Mouse (Mus musculus) left cerebral cortex, adult 18-20 months (tissue): Measurements from ENCODE around the gene Tbc1d20. TPM values are rescaled to one million over a fixed set of nuclear protein-coding genes. Genes with fewer than 3 reads are reported as not detected.
A peak's percentile ranks its signal among the peaks of the same experiment; 100 is the strongest.
"Not testable (repeated sequence)": the region's sequence is repeated elsewhere in the genome, so short reads cannot be mapped to it uniquely, and the experiment has no call there.

Experiments used
- DNase-seq, 2 experiments: peaks; one replicate each; pipeline ENCODE4 v3.0.0; 2021 to 2022; ENCODE audit warnings: low spot score in 2 of 2, mixed read lengths in 1 of 2
- long read RNA-seq, 2 experiments: library from polyadenylated mRNA; stranded (forward); transcript quantifications; one replicate each; pipeline ENCODE4 v2.0.0; 2021
- total RNA-seq, 2 experiments: library from RNA; stranded (reverse); gene quantifications; 2 replicates each; pipeline ENCODE4 v1.2.3; 2021

Gene Tbc1d20
- total RNA-seq, result 10 to 100 TPM; 49.2 to 52.6 TPM
- long read RNA-seq, experiment 1, transcript Tbc1d20-201 (8 exons, 3,386 nt), result major isoform, 43 of 66 reads
- long read RNA-seq, experiment 1, partial matches to known transcripts, result 13 of 66 reads
- long read RNA-seq, experiment 1, other reads (novel, unspliced or antisense), result 9 of 66 reads
- long read RNA-seq, experiment 2, transcript Tbc1d20-201 (8 exons, 3,386 nt), result major isoform, 20 of 33 reads
- long read RNA-seq, experiment 2, partial matches to known transcripts, result 5 of 33 reads
- long read RNA-seq, experiment 2, other reads (novel, unspliced or antisense), result 7 of 33 reads

DNA sequence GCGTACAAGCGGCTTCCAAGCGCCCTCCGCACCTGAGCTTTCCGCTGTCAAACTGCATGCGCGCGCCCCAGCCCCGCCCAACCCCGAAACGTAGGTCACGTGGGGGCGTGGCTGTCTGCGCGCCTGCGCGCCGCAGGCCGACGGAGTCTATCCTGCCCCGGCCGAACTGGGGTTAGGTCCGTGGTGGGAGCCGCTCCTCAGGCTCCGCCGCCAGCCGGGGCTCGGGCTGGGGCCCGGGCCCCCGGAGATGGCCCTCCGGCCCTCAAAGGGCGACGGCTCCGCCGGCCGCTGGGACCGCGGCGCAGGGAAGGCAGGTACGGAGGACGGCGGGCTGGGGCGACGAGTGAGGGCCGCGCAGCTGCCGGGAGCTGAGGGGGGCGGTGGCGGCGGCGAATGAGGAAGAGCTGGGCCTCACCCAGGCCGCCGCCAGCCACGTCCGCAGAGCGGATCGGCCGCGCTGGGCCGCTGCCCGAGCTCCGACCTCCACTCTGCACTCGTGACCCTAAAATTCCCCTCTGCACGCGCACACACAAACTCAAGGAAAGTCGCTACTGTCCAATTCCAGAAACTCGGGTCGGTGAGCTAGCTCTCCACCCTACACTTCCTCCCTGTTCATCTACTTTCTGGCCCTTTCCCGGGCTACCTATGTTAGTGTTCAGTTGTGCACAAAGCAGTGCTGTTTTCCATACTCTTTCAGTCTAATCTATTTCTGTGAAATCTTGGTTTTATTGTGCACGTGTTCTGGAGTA is at the start of gene Tbc1d20:
Gene Tbc1d20, plus strand, starts transcription at position 102 of the 749 bp plus-strand sequence.
- peak; percentile 89 to 91 for DNase-seq

GRCm38 (mm10) chr2:152247213-152247612 is 46.4 kb upstream of the Tbc1d20 start:
- no peak for DNase-seq

DNA sequence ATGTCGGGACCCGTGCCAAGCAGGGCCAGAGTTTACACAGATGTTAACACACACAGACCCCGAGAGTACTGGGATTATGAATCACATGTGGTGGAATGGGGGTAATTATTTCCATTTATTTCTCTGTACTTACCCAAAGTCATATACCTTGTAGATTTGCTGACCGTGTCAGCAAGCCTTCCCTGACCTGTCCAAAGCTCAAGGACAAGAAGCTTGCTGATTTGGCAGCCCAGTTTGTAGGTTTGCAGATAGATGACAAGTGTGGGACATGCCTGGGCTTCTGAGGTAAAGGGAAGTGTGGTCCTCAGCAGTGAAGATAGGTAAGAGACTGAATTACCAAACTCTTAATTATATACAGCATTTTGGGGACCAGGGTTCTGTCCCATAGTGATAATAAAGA is 43.1 kb upstream of the Tbc1d20 start:
- no peak for DNase-seq

DNA sequence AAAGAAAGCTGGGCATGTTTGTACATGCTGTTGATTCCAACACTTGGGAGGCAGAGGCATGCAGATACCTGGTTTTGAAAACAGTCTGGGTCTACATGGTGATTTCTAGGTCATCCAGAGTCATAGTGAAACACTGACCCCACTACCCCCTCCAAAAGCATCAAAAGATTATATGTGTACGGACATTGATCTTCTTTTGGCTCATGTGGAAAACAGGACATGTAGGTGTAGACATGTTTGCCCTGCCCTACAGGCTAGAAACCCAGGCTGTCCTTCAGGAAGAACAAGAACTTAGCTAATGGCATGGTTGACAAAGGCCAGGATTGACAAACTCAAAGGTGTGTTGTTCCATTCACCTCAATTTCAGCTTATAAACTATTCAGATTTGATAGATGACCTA is 33.9 kb upstream of the Tbc1d20 start:
- DNase-seq, result no peak

GRCm38 (mm10) chr2:152273639-152274038 is 20.0 kb upstream of the Tbc1d20 start:
- no peak for DNase-seq

DNA sequence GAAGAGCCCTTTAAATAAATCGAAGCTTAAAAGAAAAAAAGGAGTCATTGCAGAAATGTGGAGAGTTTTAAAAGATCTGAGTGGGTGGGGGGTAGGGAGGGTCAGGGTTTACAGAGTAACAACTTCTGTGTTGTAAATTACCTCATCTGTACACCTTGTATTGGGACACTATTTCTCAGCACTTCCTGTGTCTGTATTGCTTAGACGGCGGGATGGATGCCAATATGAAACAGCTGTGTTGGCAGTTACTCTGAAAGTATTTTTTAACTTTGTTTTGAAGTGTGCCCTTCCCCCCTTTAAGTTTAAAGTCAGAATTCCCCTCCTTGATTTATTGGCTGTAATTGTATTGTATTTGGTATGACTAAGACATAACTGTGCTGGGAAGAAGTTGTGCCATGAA is 12.2 kb upstream of the Tbc1d20 start:
- DNase-seq, result no peak

GRCm38 (mm10) chr2:152287560-152287959 is 6.1 kb upstream of the Tbc1d20 start:
- no peak for DNase-seq

DNA sequence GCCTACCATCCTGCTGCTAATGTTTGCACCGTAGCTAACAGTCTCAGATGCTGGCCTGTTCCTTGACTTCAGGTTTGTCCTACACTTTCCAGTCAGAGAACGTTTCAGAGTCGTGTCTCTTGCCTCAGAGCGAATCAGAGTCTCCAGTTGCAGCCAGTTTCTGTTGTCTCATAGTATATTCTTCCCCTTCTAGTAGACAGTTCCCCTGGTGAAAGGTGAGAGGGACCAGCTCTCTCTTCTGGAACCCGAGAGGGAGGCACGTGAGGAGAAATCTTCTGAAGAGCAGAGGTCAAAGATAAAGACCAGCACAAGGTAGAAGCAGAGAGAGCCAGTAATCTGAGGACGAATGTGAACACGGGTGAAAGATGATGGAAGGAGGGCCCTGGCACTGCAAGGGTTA is 5.6 kb upstream of the Tbc1d20 start:
- no peak for DNase-seq

DNA sequence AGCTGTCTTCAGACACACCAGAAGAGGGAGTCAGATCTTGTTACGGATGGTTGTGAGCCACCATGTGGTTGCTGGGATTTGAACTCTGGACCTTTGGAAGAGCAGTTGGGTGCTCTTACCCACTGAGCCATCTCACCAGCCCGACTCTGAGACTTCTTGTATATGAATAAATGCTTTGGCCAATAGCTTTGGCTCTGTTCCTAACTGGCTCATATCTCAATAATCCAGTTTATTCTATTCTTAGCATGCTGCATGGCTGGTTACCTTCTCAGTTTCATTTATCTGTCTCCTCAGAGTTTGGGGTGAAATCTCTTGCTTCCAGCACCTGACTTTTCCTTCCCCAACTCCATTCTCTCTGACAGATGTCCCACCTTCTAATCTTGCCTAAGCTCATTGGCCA is 4.0 kb upstream of the Tbc1d20 start:
- not testable (repeated sequence) for DNase-seq

- no peak for DNase-seq
Observed at GRCm38 (mm10) chr2:152292475-152292874, 1.2 kb upstream of the Tbc1d20 start.

DNA sequence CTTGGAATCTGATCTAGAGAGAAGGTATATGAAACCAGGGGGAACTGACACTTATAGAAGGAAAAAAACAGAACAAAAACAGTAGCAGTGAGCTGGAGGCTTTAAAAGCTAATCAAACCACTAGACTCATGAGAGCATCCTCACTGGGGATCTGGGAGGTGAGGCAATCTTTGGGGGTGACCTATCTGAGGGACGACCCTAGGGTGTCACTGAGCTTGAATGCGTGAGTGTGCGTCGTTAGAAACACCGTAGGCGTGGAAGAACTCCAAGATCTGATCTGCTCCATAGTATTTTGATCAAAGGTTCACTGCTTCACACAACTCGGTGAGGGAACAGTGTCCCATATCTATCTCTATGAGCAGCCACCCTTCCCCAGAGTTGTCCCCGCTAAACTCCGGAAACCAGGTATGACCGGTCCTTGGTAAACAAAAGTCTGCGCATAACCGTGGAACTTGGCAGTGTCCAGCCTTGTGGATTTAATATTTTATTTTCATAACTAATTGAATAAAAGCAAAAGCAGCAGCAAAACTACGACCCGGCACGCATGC is 375 bp upstream of the Tbc1d20 start:
- no peak for DNase-seq

- DNase-seq, result no peak
Observed at GRCm38 (mm10) chr2:152294541-152294940, 913 bp downstream of the Tbc1d20 start.

- peak; percentile 18 to 42 for DNase-seq
Observed at GRCm38 (mm10) chr2:152302862-152303261, 9.2 kb downstream of the Tbc1d20 start.

DNA sequence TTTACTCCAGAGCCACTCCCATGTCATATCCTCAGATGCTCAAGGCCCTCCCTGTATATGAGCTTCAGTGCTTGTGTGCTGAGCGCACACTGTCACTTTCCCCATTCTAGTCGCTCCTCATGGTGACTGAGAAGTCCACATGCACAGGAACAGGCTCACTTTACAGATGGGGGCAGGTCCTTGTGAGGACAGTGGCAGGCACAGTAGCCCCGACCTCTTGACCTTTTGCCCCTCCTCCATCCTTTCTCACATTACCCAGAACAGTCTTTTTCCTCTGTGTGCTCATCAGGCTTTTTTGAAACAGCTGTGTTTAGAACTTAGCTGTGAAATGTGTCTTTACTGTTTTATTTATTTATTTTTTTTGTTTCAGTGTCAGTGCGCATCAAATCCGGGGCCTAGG is 10.2 kb downstream of the Tbc1d20 start:
- DNase-seq, result no peak

DNA sequence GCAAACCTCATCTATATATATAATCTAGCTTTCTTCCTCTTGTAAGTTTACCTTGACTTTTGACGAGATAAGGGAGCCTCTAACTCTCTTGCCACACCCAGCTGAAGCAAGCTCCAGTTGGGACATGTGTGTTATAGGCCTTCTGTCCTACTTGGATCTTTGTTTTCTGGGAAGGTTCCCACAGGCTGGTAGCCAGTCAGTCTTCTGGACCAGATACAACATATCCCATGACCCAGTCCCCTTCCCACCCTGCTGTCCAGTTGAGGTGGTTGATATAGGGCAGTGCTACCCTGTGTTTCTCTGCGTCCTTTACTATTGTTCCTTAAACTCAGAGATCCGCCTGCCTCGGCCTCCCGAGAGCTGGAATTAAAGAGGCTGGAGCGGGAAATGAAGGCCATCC is 11.9 kb downstream of the Tbc1d20 start:
- no peak for DNase-seq

DNA sequence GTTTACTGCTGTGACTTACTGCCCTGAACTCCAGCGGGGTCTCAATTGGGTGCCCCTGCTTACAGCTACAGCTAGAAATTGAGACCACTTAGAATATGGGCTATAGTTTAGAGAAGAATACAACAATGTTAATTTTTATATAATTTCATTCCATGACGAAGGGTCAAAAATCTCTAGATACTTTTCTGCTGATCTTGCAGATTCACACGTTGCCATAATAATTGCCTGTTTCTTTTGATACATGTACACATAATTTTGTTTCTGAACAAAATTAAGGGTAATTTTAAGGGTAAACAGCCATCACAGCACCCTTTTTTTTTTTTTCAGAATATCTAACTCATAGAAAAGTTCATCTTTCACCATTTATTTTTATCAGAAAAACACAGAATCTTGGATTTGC is 13.6 kb downstream of the Tbc1d20 start:
- DNase-seq, result no peak

- no peak for DNase-seq
Observed at GRCm38 (mm10) chr2:152312996-152313395, 19.4 kb downstream of the Tbc1d20 start.

DNA sequence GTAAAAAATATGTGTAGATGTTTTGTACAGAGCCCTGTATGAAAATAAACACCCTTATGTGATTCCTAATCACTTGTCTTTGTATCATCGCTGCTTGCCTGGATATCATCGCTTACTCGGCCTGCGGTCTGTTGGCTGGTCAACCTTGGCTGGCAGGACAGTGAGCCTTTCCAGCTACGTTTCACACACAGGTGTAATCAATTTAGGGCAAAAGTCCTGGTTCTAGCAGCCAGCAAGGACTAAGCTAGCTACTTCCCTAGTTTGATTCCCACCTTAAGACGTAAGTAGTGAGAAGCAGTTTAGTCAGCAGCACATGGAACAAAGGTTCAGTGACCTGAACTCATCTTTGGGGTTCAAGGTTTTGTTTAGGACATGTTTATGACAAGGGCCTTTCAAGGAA is 20.3 kb downstream of the Tbc1d20 start:
- no peak for DNase-seq

DNA sequence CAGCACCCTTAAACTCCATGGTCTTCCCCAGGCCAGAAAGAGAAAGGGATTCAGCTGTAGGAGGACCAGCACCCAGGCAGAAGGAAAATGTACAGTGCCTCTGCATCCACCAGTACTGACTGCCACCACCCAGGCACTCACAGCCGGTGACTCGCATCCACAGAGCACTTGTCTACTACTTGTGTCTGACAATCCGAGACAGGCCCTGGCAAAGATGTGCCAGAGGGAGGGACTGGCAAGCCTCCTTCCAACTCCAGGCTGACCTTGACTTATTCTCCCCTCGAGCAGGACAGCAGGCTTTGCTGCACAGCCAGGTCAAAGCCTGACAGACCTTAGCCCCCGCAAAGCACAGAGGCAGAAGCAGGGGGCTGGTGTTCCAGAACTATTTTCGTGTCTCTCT is 23.4 kb downstream of the Tbc1d20 start:
- no peak for DNase-seq

DNA sequence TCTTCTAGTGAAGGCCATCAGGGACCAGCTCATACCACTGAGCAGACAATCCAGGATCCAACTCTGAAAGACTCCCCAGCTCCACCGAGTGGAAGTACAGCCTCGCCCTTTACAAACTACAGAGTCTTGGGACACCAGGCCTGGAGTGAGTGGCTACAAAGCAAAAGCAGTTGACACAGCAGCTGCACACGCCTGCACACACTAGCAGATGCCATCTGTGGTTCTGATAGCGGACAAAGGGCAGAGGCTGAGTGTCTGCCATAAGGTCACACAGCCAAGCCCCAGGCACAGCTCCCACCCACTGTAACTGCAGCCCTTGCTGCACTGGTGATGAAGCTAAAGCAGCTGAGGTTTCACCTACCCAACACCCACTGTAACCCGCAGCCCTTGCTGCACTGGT is 27.9 kb downstream of the Tbc1d20 start:
- no peak for DNase-seq

- no peak for DNase-seq
Observed at GRCm38 (mm10) chr2:152322198-152322597, 28.6 kb downstream of the Tbc1d20 start.

- no peak for DNase-seq
Observed at GRCm38 (mm10) chr2:152323971-152324370, 30.3 kb downstream of the Tbc1d20 start.
